Mouse (Mus musculus): Measurements from ENCODE around the gene Ets2.

DNA sequence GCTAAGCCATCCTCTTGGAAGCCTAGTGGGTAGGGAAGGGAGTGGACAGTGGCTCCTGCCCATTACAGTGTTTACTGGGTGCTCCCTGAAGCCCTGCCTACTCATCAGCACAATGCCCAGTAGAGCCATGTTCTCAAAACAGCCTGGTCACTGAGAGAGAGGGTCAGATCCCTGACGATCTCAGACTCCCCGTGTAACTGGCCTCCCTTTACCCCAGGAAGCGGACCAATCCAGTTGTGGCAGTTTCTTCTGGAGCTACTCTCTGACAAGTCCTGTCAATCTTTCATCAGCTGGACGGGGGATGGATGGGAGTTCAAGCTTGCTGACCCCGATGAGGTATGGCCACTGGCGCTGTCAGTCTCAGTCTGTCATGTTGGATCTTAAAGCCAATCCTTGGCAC lies 15.8 kb downstream of the Ets2 start:
- TF ChIP-seq CTCF (IDR thresholded peaks at IDR 0.05; ENCODE audit: borderline replicate concordance, insufficient read depth, low read length) (no peak), POLR2A (IDR thresholded peaks at IDR 0.05; ENCODE audit: low read depth, low read length) (no peak)
